12 mouse cellular contexts compared by ENCODE assay signal in the genomic region with DNA sequence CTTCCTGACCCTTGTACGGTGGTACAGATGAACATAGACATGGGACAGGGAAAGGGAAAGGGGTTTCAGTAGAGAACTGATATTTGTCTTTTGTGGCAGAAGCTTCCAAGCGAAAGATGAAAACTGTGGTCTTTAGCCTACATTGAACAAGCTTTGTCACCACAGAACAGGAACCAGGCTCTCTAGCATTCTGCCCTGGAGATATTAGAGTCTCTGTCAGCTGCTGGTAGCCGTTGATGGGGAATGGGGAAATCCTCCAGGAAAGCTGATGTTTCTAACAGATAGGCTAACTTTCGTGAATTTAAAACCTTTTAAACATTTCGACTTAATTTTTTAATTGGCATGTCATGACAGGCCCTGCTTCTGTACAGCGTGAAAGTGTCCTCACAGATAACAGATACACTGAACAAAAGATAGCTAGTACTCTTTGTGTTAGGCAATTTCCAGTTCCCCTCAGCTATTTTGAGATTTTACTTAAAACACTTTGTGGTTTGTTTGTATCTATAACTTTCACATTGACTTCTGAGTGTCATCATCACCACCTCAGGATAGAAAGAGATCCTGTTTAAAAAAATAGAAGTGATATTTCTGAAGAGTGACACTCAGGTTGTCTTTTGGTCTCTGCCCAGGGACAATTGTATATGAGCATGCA. TPM values are rescaled to one million over a fixed set of nuclear protein-coding genes. Genes with fewer than 3 reads are reported as not detected.
DNase-seq lines count a peak whose midpoint lies in the region; ATAC-seq and TF ChIP-seq lines count a peak whose summit lies in the region.
"Had no signal": no experiment of that assay in that cellular context is flagged by ENCODE, and none has a peak within 500 bp of the region (broad histone marks: within the 10 kb centered on the region; RNA-seq: fewer than 3 reads in every experiment).

No protein-coding gene starts in this region.

- intact Hi-C loops in heart, postnatal 36 days (cut with DNase I) = no loop called here

- no peak overlapping the region for H3ac ChIP-seq in C2C12 (ENCODE audit: control insufficient read depth, insufficient read length, low read depth)

- H3K79me2 ChIP-seq in C2C12 (ENCODE audit: control insufficient read depth, insufficient read depth) = peaks cover 30% of the 10 kb centered on the region

- no peak overlapping the region for H3K9ac ChIP-seq in heart, embryonic 14.5 days (ENCODE audit: low read length)

- ATAC-seq in heart, embryonic 14.5 days (ENCODE audit: insufficient number of reproducible peaks, insufficient read depth, low FRiP score, low read depth) = no peak
- peak; percentile 23 for ATAC-seq in inflammation-experienced regulatory T-cells, adult 6 months
- peak; percentile 20; the same call in 1 of the 2 replicates for ATAC-seq in megakaryocyte-erythroid progenitor cell, adult 5-6 weeks (replicated peaks; ENCODE audit: low FRiP score, low TSS enrichment, poor library complexity, severe bottlenecking)

- H3K4me3 ChIP-seq in heart, embryonic 14.5 days (ENCODE audit: control insufficient read depth in 1 of 2, insufficient read depth in 1 of 2, low read depth in 1 of 2, low read length in 2 of 2) = no peak overlapping the region
- H3K4me3 ChIP-seq in C2C12 (ENCODE audit: insufficient read depth, poor library complexity, severe bottlenecking) = peak overlapping the region; percentile 44
- H3K4me3 ChIP-seq in forebrain, embryonic 10.5 days = no peak overlapping the region

- WGBS in heart, embryonic 14.5 days = 62% methylated on average over 6 of the region's 6 CpGs
- 67% methylated on average over 6 of the region's 6 CpGs for WGBS in forebrain, embryonic 10.5 days

- no peaks in the 10 kb centered on the region for H3K79me3 ChIP-seq in C2C12 (ENCODE audit: low read depth)

- H3K9me3 ChIP-seq in heart, embryonic 14.5 days (ENCODE audit: control insufficient read depth, low read length) = no peaks in the 10 kb centered on the region
- H3K9me3 ChIP-seq in forebrain, embryonic 10.5 days = no peaks in the 10 kb centered on the region
- H3K9me3 ChIP-seq: embryonic facial prominence, embryonic 12.5 days had no signal

- no peak for TF ChIP-seq CTCF in C2C12 (IDR thresholded peaks at IDR 0.05; ENCODE audit: control insufficient read depth, insufficient read depth, insufficient read length)

- H3K4me1 ChIP-seq in heart, embryonic 14.5 days (ENCODE audit: control insufficient read depth in 2 of 2, insufficient read depth in 2 of 2, low read length in 2 of 2) = peaks cover 5 to 7% of the 10 kb centered on the region in 2 experiments; a peak in 3 of 4 replicates
- peaks cover 30% of the 10 kb centered on the region for H3K4me1 ChIP-seq in forebrain, embryonic 10.5 days

- H3K36me3 ChIP-seq in heart, embryonic 14.5 days (ENCODE audit: control insufficient read depth, insufficient read depth, low read length) = no peaks in the 10 kb centered on the region
- no peaks in the 10 kb centered on the region for H3K36me3 ChIP-seq in C2C12 (ENCODE audit: control insufficient read depth, insufficient read depth)
- H3K36me3 ChIP-seq in forebrain, embryonic 10.5 days (replicated peaks) = no peaks in the 10 kb centered on the region
- H3K36me3 ChIP-seq: embryonic facial prominence, embryonic 12.5 days had no signal

- H3K27ac ChIP-seq in heart, embryonic 14.5 days (replicated peaks in 1 of 2; ENCODE audit: control insufficient read depth in 1 of 2, insufficient read depth in 1 of 2, low read depth in 2 of 2, low read length in 2 of 2) = no peak overlapping the region
- no peak overlapping the region for H3K27ac ChIP-seq in forebrain, embryonic 10.5 days
- H3K27ac ChIP-seq: embryonic facial prominence, embryonic 12.5 days had no signal

- H3K27me3 ChIP-seq in heart, embryonic 14.5 days (ENCODE audit: control insufficient read depth, insufficient read depth, low read length) = no peaks in the 10 kb centered on the region
- H3K27me3 ChIP-seq in C2C12 (ENCODE audit: control insufficient read depth, insufficient read depth, insufficient read length) = no peaks in the 10 kb centered on the region
- peaks cover 83% of the 10 kb centered on the region for H3K27me3 ChIP-seq in forebrain, embryonic 10.5 days (ENCODE audit: poor library complexity, severe bottlenecking)

- H3K4me2 ChIP-seq in heart, embryonic 14.5 days (ENCODE audit: low read length) = peak overlapping the region; percentile 96; the same call in 1 of the 2 replicates

- no peak for DNase-seq in heart, postnatal 36 days
- no peak for DNase-seq in kidney, adult 9 months
- DNase-seq in urinary bladder, adult 2 months (ENCODE audit: low spot score) = no peak
- DNase-seq in forebrain, embryonic 10.5 days (ENCODE audit: extremely low spot score, low spot score) = no peak
- DNase-seq: kidney, postnatal 14 days; right cerebral cortex, postnatal 4 days; thymus, adult 2 months had no signal

TF ChIP-seq in C2C12, 6 proteins besides CTCF, POLR2A, EP300 and RAD21:
- no peak for TF ChIP-seq USF1 (IDR thresholded peaks at IDR 0.05; ENCODE audit: low read depth)
TF ChIP-seq in C2C12: peak in this region for 0.

RNA-seq across cellular contexts. Expression of gene Itgb3, which starts 1.4 kb away (rescaled TPM):
- polyA plus RNA-seq in heart, embryonic 14.5 days (2014; fragmentation: Nextera tagmentation; extraction: Ambion mirVana) = 1.7 and 1.8 TPM in 2 replicates
- 1 to 10 TPM; 3.0 to 3.3 TPM for total RNA-seq in heart, postnatal 36 days (2021)
- polyA plus RNA-seq in C2C12 (2012; fragmentation: generic; extraction: Trizol) = 15.0 TPM
- polyA plus RNA-seq in inflammation-experienced regulatory T-cells, adult 6 months (2017; shearing (Covaris generic)) = 10 to 100 TPM in 2 of 3 experiments, 1 to 10 TPM in 1; 6.4 to 17.5 (median 11.8) TPM
- 0.52 and 0.94 TPM in 2 replicates for total RNA-seq in megakaryocyte-erythroid progenitor cell, adult 5-6 weeks (2014; fragmentation: Nextera tagmentation)
- 2.6 and 3.6 TPM in 2 replicates for total RNA-seq in megakaryocyte-erythroid progenitor cell, adult 5-6 weeks (2017)
- 48.6 and 62.7 TPM in 2 replicates for polyA plus RNA-seq in urinary bladder, adult 2 months (2012; rRNA removed)
- 3.7 and 3.8 TPM in 2 replicates for polyA plus RNA-seq in forebrain, embryonic 10.5 days (2016; fragmentation: Nextera tagmentation; extraction: Ambion mirVana)

RNA-seq across cellular contexts. Expression of gene Myl4, which starts 58.7 kb away (rescaled TPM):
- 2,493 and 2,941 TPM in 2 replicates for polyA plus RNA-seq in heart, embryonic 14.5 days (2014; fragmentation: Nextera tagmentation; extraction: Ambion mirVana)
- total RNA-seq in heart, postnatal 36 days (2021) = 100 to 1,000 TPM; 628 to 806 TPM
- 4.2 TPM for polyA plus RNA-seq in C2C12 (2012; fragmentation: generic; extraction: Trizol)
- polyA plus RNA-seq in inflammation-experienced regulatory T-cells, adult 6 months (2017; shearing (Covaris generic)) = 10 to 100 TPM in 1 of 3 experiments, 1 to 10 TPM in 2; 5.9 to 17.7 (median 6.4) TPM
- 1.4 and 2.5 TPM in 2 replicates for total RNA-seq in megakaryocyte-erythroid progenitor cell, adult 5-6 weeks (2014; fragmentation: Nextera tagmentation)
- total RNA-seq in megakaryocyte-erythroid progenitor cell, adult 5-6 weeks (2017) = not detected in 2 replicates
- 78.5 and 80.4 TPM in 2 replicates for polyA plus RNA-seq in urinary bladder, adult 2 months (2012; rRNA removed)
- polyA plus RNA-seq in forebrain, embryonic 10.5 days (2016; fragmentation: Nextera tagmentation; extraction: Ambion mirVana) = 0.33 and 0.83 TPM in 2 replicates

RNA-seq across cellular contexts. Expression of gene Cdc27, which starts 58.7 kb away (rescaled TPM):
- 35.6 and 39.7 TPM in 2 replicates for polyA plus RNA-seq in heart, embryonic 14.5 days (2014; fragmentation: Nextera tagmentation; extraction: Ambion mirVana)
- 10 to 100 TPM; 27.2 to 31.1 TPM for total RNA-seq in heart, postnatal 36 days (2021)
- 8.4 TPM for polyA plus RNA-seq in C2C12 (2012; fragmentation: generic; extraction: Trizol)
- 10 to 100 TPM; 17.1 to 26.3 (median 17.5) TPM for polyA plus RNA-seq in inflammation-experienced regulatory T-cells, adult 6 months (2017; shearing (Covaris generic))
- 48.1 and 55.5 TPM in 2 replicates for total RNA-seq in megakaryocyte-erythroid progenitor cell, adult 5-6 weeks (2014; fragmentation: Nextera tagmentation)
- 60.2 and 67.4 TPM in 2 replicates for total RNA-seq in megakaryocyte-erythroid progenitor cell, adult 5-6 weeks (2017)
- 16.6 and 17.9 TPM in 2 replicates for polyA plus RNA-seq in urinary bladder, adult 2 months (2012; rRNA removed)
- 54.4 and 58.9 TPM in 2 replicates for polyA plus RNA-seq in forebrain, embryonic 10.5 days (2016; fragmentation: Nextera tagmentation; extraction: Ambion mirVana)

Comparison
In these comparisons a context has a peak if more than half of its experiments do, and no peak if none do; other contexts are left out.
1. RNA of gene Myl4, which starts 58.7 kb away (polyA plus RNA-seq): 2,493 to 2,941 TPM in heart, embryonic 14.5 days; 78.5 to 80.4 TPM in urinary bladder, adult 2 months, 5.9 to 17.7 TPM in inflammation-experienced regulatory T-cells, adult 6 months, 4.2 TPM in C2C12 (single experiment) and 0.33 to 0.83 TPM in forebrain, embryonic 10.5 days; every median in the first group is over 10 times any median in the second.